Mouse (Mus musculus) limb, embryonic 14.5 days (tissue): ENCODE data around the gene Shc4. TPM values are rescaled to one million over a fixed set of nuclear protein-coding genes. Genes with fewer than 3 reads are reported as not detected.

Source experiments
- ATAC-seq: fragments of 200-750 bp; cut with Nextera tagmentation; 2 replicates; pipeline ENCODE4 v1.8.0; 2017; ENCODE audit warnings: low read depth, moderate number of reproducible peaks, moderate TSS enrichment; ENCODE audit not compliant: low FRiP score
- DNase-seq: peaks from one replicate; pipeline ENCODE4 v3.0.0-alpha.2; 2015; ENCODE audit warnings: low spot score
- H3K27ac ChIP-seq: fragments of 300-500 bp; sonication (generic); replicated peaks from 2 replicates; pipeline ENCODE4 v1.5.1; 2014; ENCODE audit warnings: low read depth, mild to moderate bottlenecking, low read length, moderate library complexity, mixed read lengths
- H3K27me3 ChIP-seq: fragments of 300-500 bp; sonication (generic); 2 replicates; pipeline ENCODE4 v1.6.1; 2014; ENCODE audit warnings: low read length, mixed read lengths; ENCODE audit not compliant: control insufficient read depth, insufficient read depth
- H3K36me3 ChIP-seq: fragments of 300-500 bp; sonication (generic); 2 replicates; pipeline ENCODE4 v1.6.1; 2014; ENCODE audit warnings: mild to moderate bottlenecking, low read length, moderate library complexity, mixed read lengths; ENCODE audit not compliant: control insufficient read depth, insufficient read depth
- H3K4me1 ChIP-seq: fragments of 300-500 bp; sonication (generic); 2 replicates; pipeline ENCODE4 v1.6.1; 2014; ENCODE audit warnings: antibody characterized with exemption, low read length, mixed read lengths; ENCODE audit not compliant: control insufficient read depth, insufficient read depth
- H3K4me2 ChIP-seq: fragments of 300-500 bp; sonication (generic); replicated peaks from 2 replicates; pipeline ENCODE4 v1.6.1; 2014; ENCODE audit warnings: low read depth, mild to moderate bottlenecking, low read length, moderate library complexity; ENCODE audit not compliant: severe bottlenecking
- H3K4me3 ChIP-seq: fragments of 300-500 bp; sonication (generic); replicated peaks from 2 replicates; pipeline ENCODE4 v1.5.1; 2014; ENCODE audit warnings: low read length
- H3K9ac ChIP-seq: fragments of 300-500 bp; sonication (generic); 2 replicates; pipeline ENCODE4 v1.6.1; 2014; ENCODE audit warnings: mild to moderate bottlenecking, low read depth, low read length, moderate library complexity; ENCODE audit not compliant: severe bottlenecking
- H3K9me3 ChIP-seq: fragments of 300-500 bp; sonication (generic); 2 replicates; pipeline ENCODE4 v1.6.1; 2016; ENCODE audit warnings: low read length; ENCODE audit not compliant: control insufficient read depth
- POLR2A ChIP-seq: fragments of 200-500 bp; IDR thresholded peaks from 2 replicates; pipeline ENCODE4 v1.8.0; 2012; ENCODE audit warnings: inconsistent platforms, mild to moderate bottlenecking, moderate library complexity, borderline replicate concordance; ENCODE audit not compliant: insufficient read depth, insufficient read length; ENCODE audit errors: extremely low read depth
- WGBS: fragments of 180-500 bp; shearing (Covaris S2); extraction: QIAGEN DNeasy Blood & Tissue Kit; methylation state at CpG from one replicate; pipeline ENCODE4 v1.1.7; 2014; 5-methylcytosine and 5-hydroxymethylcytosine counted together
- polyA plus RNA-seq, 2 experiments: library from polyadenylated mRNA; depleted of rRNA in 1 of 2; stranded (reverse) in 1 of 2; unstranded in 1 of 2; fragments of >200 nt; fragmentation: Nextera tagmentation in 1 of 2; extraction: Ambion mirVana in 1 of 2; gene quantifications; 2 replicates each; pipeline versions ENCODE4 v1.2.1 to v1.2.3; 2012 to 2014

The Shc4 gene
- polyA plus RNA-seq, 2 experiments, result 0.74 to 1.3 TPM

- TF ChIP-seq POLR2A, result no peak
- Histone ChIP-seq H3K27ac (no peak overlapping the region), H3K9ac (no peak overlapping the region), H3K4me1 (no peaks in the 10 kb centered on the region), H3K4me3 (no peak overlapping the region), H3K9me3 (no peaks in the 10 kb centered on the region), H3K4me2 (no peak overlapping the region), H3K27me3 (no peaks in the 10 kb centered on the region), H3K36me3 (no peaks in the 10 kb centered on the region)
- 83% methylated on average over 7 of the region's 7 CpGs for WGBS
- ATAC-seq, result no peak
- DNase-seq, result no peak
These were observed 86.6 kb downstream of the Shc4 start for GRCm38 (mm10) chr2:125637331-125637730.

DNA sequence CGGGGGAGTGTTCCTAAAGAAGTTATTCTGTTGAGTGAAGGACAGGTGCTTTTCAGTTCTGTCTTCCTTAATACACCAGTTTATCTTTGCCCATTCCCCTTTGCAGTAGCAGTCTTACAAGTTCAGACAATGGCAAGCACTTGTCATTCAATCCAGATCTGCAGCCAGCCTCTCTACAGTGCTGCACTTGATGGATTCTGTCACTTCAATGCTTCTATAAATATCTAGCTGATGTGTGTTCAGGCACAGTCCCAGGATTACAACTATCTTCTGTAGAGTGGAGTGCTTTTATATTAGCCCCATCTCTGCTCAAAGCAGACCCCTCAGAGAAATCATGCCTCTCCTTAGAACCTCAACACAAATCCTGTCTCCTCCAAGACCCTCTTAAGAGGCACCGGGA, 93.9 kb downstream of the Shc4 start:
- H3K4me1 ChIP-seq, result no peaks in the 10 kb centered on the region
- H3K27ac ChIP-seq, result no peak overlapping the region
- WGBS, result 96% methylated on average over 2 of the region's 2 CpGs
- no peak for ATAC-seq
- no peak for TF ChIP-seq POLR2A
- H3K4me2 ChIP-seq, result no peak overlapping the region
- H3K4me3 ChIP-seq, result no peak overlapping the region
- DNase-seq, result no peak
- H3K9me3 ChIP-seq, result no peaks in the 10 kb centered on the region
- H3K36me3 ChIP-seq, result no peaks in the 10 kb centered on the region
- H3K27me3 ChIP-seq, result no peaks in the 10 kb centered on the region
- no peak overlapping the region for H3K9ac ChIP-seq

DNA sequence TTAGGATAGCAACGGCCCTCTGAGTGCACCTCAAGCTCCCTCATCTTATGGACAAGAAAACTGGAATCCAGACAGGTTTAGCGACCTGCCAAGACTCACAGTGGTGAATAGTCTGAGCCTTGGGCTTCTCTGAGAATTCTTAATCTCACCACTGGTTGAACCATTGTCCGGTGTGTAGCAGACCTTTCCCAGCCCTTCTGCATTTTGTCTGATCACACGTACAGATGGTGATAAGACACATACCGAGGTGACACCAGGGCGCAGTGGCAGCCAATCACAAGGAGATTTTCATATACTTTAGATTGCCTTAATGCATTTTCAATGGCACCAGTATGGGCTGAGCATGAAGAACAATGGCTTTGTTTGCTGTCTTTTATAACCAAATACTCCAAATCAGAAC, 95.5 kb downstream of the Shc4 start:
- Histone ChIP-seq H3K4me3 (no peak overlapping the region), H3K9ac (no peak overlapping the region), H3K9me3 (no peaks in the 10 kb centered on the region), H3K4me2 (no peak overlapping the region), H3K27ac (no peak overlapping the region), H3K27me3 (no peaks in the 10 kb centered on the region), H3K36me3 (no peaks in the 10 kb centered on the region), H3K4me1 (peaks cover 8% of the 10 kb centered on the region)
- ATAC-seq (no peak), DNase-seq (no peak)
- no peak for TF ChIP-seq POLR2A
- WGBS, result 85% methylated on average over 6 of the region's 6 CpGs

- Histone ChIP-seq H3K4me1 (peaks cover 14% of the 10 kb centered on the region), H3K9ac (no peak overlapping the region), H3K27ac (no peak overlapping the region), H3K4me2 (no peak overlapping the region), H3K27me3 (no peaks in the 10 kb centered on the region), H3K9me3 (no peaks in the 10 kb centered on the region), H3K4me3 (no peak overlapping the region), H3K36me3 (no peaks in the 10 kb centered on the region)
- ATAC-seq (no peak), DNase-seq (peak; percentile 10)
- 74% methylated on average over 4 of the region's 4 CpGs for WGBS
- no peak for TF ChIP-seq POLR2A
These were observed 97.4 kb downstream of the Shc4 start for GRCm38 (mm10) chr2:125626536-125626935.

- peaks cover 14% of the 10 kb centered on the region for H3K4me1 ChIP-seq
- peaks cover 6% of the 10 kb centered on the region for H3K36me3 ChIP-seq
- no peak for TF ChIP-seq POLR2A
- no peaks in the 10 kb centered on the region for H3K27me3 ChIP-seq
- under 1% methylated on average over 41 of the region's 50 CpGs for WGBS
- no peak within 1 kb of the TSS for H3K27ac ChIP-seq
- H3K9ac ChIP-seq, result peak within 1 kb of the TSS; percentile 70
- ATAC-seq (peak; percentile 98), DNase-seq (peak; percentile 97)
- H3K4me3 ChIP-seq, result peak within 1 kb of the TSS; percentile 83
- H3K9me3 ChIP-seq, result no peaks in the 10 kb centered on the region
- H3K4me2 ChIP-seq, result peak within 1 kb of the TSS; percentile 64
These were observed 99.1 kb downstream of the Shc4 start, which contains the start of gene Cep152 for GRCm38 (mm10) chr2:125624837-125625351. Gene Cep152 (minus strand): TSS chr2:125625113.
